Mouse (Mus musculus) embryonic fibroblast, embryonic 13.5 days (primary cell): ENCODE measurements around the gene Ano1.

Experiments
- CTCF ChIP-seq: IDR thresholded peaks from 2 replicates; pipeline ENCODE4 v1.5.1; 2011; ENCODE audit warnings: mild to moderate bottlenecking, control low read depth, low read length, moderate library complexity, borderline replicate concordance; ENCODE audit not compliant: insufficient read depth
- POLR2A ChIP-seq: IDR thresholded peaks from 2 replicates; pipeline ENCODE4 v1.6.1; 2011; ENCODE audit warnings: low read depth, mild to moderate bottlenecking, control low read depth, low read length, moderate library complexity

DNA sequence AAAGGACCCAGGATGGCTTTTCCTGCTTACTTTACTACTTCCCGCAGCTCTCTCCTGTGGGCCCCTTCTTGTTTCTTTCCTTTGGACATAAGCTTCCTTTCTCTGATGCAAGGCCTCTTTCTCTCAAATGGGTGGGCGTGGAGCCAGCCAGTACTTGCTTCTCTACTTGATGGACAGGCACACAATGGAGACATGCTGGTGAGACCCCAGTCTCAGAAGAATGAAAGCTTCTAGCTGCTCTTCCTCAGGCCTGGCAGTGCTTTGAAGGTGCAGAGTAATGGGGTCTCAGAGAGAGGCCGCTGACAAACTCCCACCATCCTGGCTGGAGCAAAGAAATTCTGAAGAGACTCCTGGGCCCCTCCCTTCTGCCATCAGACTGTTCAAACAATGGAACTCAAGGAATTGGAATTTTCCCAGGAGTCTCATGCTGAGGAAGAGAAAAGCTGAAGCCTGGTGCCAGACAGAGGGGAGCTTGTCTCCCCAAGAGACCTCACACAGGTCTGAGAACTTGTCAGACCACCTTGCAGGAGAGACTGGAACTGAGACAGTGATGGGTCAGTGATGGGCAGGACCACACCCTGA lies 123.3 kb downstream of the Ano1 start:
- TF ChIP-seq CTCF (no peak), POLR2A (no peak)
